Mouse (Mus musculus) MN1 (cell line): Measurements from ENCODE around the gene Kcnj10.

Source experiments
- DNase-seq: peaks from one replicate; pipeline ENCODE4 v3.0.0-alpha.2; 2016; ENCODE audit warnings: low spot score

Kcnj10 gene

DNA sequence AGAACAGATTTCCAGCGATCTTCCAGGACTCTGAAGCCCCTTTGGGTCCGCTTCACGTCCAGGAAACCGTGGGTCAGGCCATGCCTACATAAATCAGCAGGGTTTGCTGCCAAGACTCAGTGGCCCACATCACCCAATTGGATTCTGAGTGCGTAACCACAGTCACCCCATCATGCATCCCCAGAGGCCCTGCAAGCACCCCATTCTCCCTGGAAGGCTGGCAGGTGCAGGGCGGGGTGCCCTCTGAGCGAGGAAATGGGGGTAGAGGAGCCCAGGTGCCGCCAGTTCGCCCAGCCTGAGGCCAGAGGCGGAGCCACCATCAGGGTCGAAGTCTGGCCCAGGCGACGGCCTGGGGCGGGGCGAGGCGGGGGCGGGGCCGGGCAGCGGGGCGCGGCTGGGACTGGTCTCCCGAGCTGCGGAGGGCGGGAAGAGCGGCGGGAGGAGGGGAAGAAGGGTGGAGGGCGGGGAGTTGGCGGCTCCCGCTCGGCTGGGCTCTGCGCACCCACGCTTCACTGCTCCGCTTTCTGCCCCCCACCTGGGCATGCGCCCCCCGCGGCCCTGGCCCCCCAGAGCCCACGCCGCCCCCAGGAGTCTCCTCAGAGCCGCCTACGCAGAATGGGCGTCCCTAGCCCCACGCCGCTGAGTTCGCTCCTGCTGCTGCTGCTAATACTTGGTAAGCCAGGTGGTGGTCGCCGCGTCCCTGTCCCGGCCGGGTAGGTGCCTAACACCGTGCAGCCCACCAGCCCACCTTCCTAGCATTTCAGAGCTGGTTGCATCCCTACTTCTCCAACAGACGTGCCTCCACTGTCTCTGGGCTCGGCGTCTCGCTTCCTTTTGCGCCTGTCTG is 28.9 kb upstream of the Kcnj10 start:
- peak; percentile 92 for DNase-seq

DNA sequence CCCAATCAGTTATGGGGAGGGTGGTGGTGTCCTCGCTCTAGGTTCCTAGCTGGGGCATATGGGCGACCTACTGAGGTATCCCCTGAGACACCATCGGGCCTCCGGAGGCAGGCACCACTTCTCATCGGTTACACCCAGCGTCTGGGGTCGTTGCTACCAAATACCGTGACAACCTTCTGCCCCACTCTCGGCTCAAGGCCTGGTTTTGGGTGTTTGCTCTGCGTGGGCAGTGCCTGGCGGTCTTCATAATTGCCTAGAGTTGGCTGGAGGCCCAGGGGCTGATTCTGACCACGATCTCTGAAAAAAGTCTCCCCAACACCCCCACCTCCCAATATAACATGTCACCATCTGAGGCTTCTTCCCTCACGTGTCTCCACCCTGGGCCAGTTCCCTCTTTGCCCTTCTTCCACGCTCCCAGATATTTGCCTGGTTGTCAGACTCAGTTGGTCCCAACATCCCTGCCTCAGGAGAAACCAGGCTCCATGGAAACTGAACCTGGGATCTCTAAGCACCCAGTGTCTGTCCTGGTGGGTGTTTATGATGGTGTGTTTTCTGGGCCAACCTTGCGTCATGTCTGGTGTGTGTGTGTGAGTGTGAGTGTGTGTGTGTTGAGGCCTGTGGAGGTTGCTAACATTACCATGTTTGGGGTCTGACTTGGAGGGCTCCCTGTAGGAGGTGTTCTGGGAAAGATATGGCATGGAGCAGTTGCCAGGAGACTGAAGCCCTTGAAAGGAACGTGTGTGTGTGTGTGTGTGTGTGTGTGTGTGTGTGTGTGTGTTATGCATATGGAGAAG is 28.0 kb upstream of the Kcnj10 start:
- DNase-seq = peak; percentile 66

DNA sequence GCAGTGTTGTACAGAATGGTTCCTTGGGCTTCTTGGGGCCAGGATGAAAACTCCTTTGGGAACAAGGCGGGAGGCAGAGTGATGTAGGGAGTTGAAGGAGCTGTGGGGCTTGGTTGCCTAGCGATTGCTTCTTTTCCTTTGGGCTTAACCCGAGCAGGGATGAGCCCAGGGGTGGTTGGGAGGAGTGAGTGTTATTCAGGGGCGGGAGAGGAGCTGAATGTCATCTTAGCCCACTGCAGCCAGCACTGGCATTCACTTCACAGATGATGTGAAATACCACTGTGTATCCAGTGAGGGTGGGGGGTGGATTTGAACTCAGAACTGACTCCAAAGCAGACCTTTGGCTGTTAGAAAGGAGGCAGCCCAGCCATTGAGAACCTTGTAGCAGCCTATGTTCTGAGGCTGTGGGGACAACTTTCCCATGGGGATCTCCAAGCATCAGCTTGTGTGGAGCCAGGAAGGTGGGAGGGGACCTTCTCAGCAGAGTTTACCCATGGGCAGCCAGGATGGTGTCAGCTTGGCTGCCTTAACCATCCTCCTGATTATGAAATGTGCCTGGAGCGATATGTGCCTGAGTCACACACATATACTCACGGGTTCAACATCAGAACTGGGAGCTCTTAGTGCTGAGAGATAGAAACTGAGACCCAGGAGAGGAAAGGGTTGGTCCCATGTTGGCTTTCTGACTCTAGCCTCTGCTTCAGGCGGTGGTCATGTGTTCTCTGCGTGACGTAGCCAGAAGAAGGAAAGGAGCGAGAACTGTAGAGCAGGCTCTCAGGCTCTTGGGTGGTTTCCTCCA is 27.2 kb upstream of the Kcnj10 start:
- DNase-seq = peak; percentile 32

DNA sequence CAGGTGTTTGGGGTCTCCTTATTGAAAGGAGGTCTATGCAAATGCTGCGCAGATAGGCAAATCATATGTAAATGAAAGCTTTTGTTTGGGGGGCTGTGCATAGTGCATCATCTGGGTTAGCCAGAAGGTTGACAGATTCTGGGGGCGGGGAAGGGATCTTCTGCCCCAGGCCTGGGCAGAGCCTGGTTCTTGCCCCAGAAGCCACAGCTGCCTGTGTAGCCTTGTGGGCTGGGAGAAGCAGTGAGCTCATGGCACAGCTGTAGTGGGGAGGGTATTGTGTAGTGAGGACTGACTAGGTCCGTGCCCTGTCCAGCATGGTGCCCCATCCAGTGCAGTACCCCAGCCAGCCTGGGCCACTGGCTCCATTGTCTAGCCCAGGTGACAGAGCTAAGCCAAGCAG is 26.1 kb upstream of the Kcnj10 start:
- DNase-seq = no peak

DNA sequence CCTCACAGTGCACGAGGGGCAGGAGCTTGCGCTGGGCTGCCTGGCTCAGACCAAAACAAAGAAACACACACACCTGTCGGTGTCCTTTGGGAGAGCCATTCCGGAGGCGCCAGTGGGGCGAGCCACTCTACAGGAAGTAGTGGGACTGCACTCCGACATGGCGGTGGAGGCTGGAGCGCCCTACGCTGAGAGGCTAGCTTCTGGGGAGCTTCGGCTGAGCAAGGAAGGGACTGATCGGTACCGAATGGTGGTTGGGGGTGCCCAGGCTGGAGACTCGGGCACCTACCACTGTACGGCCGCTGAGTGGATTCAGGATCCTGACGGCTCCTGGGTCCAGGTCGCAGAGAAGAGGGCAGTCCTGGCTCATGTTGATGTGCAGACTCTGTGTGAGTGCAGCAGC is 23.6 kb upstream of the Kcnj10 start:
- DNase-seq = no peak

DNA sequence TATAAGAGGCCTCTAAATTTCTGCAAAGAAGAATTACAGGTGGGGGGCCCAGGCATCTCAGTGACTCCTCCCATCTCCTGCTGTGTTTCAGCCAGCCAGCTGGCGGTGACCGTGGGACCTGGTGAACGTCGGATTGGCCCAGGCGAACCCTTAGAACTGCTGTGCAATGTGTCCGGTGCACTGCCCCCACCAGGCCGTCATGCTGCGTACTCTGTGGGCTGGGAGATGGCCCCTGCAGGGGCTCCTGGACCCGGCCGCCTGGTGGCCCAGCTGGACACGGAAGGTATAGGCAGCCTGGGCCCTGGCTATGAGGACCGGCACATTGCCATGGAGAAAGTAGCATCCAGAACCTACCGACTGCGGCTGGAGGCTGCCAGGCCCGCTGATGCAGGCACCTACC is 23.1 kb upstream of the Kcnj10 start:
- DNase-seq = no peak

DNA sequence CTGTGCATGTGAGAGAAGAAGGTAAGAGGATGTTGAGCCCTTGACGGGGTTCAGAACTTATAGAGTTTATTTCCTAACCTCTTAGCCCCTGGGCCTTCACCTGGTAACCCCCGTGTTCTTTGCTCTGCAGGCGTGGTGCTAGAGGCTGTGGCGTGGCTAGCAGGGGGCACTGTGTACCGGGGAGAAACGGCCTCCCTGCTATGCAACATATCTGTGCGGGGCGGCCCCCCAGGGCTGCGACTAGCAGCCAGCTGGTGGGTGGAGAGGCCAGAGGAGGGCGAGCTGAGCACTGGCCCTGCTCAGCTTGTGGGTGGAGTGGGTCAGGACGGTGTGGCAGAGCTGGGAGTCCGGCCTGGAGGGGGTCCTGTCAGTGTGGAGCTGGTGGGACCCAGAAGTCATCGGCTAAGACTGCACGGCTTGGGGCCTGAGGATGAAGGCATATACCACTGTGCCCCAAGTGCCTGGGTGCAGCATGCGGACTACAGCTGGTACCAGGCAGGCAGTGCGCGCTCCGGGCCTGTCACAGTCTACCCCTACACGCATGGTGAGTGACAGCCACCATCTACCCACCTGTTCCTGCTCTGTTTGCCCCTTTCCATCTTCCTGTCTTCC is 22.5 kb upstream of the Kcnj10 start:
- no peak for DNase-seq

DNA sequence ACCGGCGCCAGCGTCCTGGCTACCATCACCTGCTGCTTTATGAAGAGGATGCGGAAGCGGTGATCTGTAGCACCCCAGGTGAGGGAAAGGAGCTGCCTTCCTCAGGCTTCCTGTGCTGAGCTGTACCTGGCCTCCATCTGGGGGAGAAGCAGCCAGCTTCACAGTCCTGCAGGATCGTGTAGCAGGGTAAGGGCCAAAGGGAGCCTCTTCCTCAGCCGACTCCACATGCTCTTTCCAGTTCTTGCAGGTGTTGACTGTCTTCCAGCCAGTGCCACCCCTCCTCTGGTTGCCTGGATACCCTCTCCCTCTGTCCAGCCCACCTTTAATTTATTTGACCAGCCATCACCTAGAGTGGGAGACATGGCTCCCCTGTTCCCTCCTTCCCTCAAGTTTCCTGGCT is 21.7 kb upstream of the Kcnj10 start:
- DNase-seq = no peak

DNA sequence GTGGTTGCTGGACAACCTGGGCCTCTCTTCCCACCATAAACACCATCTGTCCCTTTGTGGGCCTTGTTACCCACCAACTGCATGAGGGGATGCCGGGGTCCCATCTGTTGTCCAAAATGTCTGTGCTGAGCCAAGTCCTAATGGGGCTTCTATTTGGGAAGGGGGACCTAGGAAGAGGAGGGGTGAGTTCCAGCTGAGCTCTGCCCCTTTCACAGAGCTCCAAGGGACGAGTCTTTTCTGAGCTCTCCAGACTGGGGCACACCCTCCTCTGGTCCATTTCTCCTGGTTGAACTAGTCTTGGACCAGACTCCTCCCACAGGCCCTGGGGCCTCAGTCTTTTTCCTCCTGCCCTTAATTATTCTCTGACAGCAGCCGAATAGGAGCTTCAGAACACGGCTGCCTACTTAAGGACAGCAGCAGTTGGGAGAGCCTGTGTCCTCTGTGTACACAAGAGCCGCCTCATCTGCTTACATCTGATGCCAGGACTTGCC is 21.0 kb upstream of the Kcnj10 start:
- DNase-seq = no peak

DNA sequence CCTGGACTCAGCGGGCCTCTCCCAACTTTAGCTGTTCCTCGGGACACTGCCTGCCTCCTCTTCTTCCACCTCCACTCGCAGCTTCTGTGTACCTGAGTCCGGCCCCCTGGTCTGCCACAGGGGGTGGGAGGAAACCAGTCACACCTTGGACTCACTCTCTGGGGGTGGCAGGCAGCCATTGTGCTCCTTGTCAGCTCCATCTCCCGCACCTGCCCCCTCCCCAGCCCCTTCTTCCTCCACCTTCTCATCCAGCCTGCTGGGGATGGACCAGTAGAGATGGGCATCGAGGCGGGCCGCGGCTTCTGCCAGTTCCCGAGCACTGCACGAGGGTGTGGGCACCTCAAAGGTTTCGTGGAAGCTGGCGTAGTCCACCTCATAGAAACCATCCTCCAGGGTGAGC is 18.3 kb upstream of the Kcnj10 start:
- DNase-seq = no peak

DNA sequence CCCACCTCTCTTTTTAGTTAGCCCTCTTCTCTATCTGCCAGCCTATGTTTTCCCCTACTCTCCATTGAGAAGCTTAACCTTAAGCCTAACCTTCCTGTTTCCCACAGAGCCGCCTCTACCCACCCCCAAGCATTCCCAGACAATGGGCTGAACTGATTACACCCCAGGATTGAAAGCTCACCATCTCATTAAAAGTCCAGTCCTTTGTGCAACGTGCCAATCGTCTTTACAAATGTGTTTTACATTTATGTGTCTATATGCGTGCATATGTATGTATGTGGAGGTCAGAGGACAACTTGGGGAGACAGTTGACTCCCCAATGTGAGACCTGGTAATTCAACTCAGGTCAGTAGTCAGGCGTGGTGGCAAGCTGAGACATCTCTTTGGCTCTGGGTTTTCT is 17.7 kb upstream of the Kcnj10 start:
- no peak for DNase-seq

DNA sequence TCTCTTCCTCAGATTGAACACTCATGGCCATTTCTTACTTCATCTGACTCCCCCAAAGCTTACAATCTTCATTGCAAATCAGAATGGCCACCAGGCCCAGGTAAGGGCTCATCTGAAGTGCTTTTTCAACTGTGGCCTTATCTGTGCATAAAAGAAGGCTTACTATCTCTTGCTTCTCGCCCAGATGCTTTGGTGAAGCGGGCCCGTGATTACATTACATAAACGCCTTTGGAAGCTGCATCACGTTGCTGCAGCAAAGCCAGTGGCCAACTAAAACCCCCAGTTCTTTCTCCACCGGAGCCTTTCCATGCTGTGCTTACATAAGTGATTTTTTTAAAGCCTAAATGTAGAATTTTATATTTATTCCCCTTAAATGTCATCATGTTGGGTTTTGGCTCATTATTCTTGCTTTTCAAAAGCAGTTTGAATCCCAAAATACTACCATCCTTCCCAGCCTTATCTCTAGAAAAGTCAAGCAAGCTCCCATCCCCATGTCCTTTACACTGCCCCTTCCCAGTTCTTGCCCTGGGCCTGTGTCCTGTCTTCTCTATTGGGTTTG is 17.1 kb upstream of the Kcnj10 start:
- DNase-seq = no peak

DNA sequence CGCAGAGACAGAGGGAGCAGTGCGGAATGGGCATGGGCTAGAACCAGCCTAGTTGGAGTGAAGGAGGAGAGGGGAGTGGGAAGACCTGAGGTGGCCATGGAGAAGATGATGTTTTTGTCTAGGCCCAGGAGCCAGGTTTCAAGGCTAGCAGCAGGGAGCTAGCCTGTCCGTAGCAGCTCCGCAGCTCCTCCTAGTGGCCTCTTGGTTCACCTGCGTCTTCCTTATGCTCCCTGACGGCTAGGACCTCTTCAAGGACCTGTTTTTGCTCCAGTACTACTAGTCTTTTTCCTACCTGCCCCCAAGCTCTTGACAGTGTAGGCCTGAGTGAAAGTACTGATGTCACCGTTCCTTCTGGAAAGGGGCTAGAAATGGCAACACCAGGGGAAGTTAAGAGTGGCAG is 16.3 kb upstream of the Kcnj10 start:
- peak; percentile 82 for DNase-seq

DNA sequence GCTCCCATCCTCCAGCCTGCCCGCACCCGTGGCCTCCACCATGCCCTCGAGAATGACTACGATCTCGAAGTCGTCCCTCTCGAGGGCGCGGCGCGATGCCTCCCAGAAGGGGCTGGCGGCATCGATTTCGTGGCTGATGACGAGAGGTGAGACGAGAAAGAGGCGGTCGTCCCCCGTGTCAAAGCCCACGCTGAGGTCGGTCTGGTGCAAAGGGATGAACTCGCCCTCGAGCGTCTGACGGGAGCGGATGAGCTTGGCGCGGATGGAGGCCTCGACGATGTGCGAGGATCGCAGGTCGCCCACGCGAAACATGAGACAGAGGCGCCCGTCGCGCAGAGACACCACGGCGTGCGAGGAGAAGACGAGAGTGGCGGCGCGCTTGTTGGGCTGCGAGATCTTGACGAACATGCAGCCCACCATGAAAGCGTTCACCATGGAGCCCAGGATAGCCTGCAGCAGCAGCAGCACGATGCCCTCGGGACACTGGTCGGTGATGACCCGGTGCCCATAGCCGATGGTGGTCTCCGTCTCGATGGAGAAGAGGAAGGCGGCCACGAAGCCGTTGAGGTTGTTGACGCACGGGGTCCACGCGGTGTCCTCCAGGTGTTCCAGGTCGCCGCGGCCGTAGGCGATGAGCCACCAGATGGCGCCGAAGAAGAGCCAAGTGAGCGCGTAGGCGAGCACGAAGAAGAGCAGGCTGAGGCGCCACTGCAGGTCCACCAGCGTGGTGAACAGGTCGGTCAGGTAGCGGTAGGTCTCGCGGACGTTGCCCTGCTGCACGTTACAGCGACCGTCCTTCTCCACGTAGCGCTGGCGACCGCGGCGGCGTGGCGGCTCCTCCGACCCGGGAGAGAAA is 15.1 kb upstream of the Kcnj10 start:
- no peak for DNase-seq

DNA sequence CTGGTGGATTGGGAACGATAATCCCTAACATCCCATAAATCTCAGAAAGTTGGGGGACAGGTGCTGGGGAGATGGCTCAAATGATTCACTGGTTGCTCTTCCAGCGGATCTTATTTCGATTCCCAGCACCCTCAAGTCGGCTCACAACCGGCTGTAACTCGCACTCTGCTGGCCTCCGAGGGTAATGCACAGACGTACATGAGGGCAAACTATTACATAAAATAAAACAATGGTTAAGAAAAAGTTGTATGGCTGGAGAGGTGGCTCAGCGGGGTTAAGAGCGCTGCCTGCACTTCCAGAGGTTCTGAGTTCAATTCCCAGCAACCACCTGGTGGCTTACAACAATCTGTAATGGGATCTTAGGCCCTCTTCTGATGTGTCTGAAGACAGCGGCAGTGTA is 14.3 kb upstream of the Kcnj10 start:
- DNase-seq = no peak

DNA sequence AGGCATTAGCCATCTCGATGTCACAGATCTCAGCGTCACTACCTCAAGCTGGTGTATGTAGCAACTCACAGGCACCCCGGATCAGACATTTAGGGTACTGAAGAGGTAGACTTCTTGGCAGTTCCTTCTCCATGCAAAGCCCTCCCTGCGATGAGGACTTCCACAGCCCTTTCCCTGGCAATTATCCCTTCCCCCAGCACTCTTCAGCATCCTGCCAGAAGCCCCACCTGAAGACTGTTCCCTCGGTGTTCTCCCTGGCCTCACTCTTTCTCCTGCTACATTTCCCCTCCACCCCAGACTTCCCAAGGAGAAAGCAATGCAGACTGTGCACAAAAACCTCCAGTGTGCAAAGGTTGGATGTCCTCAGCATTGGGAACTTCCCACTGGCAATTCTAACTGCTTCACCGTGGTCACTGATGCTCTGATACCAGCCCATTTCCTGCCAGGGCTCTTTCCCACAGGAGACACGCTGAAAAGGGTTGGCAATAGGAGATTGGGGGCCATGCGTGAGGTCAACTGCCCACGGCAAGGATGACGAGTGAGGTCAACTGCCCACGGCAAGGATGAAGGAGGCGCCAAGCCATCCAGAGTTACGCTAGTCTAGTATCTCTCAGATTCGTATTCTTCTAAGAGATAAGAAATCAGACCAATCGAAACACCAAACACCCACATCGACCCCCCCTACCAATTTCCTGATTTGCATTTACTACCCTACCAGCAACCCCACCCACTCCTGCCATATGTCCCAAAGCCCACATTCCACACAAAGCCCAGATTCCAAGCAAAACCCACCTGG is 13.6 kb upstream of the Kcnj10 start:
- no peak for DNase-seq

DNA sequence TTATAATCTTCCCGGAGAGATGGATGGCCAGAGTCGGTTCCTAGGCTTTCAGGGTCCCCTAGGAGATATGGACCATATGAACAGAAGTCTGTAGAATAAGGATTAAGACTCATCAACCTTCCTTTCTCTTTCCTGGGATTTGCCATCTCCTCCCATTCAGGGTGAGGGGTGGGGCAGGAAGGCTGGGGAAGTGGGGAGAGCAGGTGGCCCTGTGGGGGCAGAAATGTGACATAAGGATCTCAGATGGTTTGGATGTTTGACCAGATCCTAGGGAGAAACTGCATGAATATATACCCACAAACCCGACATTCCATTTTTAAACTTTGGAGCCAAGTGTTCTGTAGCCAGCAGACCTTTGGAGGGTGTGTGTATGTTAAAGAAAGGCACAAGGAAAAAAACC is 13.0 kb upstream of the Kcnj10 start:
- no peak for DNase-seq

DNA sequence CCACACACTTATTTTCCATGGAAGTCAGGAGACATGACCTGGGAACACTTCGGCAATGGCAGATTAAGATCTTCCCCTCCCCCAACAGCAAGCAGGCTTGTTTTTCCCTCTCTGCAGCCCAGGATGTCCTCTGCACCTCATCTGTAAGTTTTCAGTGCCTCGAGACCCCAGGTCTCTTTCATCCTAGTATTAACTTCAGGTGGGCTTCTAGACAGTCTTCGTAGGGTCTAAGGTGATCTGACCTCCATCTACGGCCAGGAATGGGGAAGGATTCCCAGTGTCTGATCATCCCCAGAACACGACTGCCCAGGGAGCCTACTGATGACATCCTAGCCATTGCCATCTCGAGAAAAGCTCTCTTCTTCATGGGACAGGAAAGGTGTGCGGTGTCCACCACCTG is 12.5 kb upstream of the Kcnj10 start:
- DNase-seq = no peak

DNA sequence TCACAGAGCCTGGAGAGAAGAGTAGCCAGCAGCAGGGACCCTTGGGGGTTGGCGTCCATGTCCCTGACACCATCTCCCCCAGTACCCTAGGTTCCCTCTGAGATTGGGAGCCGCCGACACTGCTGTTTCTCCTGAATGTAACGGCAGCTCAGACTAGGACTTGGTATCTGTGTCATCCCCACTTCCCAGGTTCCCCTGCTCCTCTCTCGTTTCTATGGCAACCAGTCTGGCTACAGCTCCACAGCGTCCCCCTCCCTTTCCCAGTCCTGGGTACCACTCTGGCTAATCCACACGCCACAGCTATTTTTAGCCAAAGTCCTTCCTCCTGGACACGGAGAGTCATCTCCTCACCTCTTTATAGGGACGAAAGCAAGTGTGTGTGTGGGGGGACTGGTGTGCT is 11.9 kb upstream of the Kcnj10 start, which contains the start of gene Kcnj9:
Kcnj9 (minus strand) TSS at position 188 of the 400 bp plus-strand sequence.
- DNase-seq = peak; percentile 77

DNA sequence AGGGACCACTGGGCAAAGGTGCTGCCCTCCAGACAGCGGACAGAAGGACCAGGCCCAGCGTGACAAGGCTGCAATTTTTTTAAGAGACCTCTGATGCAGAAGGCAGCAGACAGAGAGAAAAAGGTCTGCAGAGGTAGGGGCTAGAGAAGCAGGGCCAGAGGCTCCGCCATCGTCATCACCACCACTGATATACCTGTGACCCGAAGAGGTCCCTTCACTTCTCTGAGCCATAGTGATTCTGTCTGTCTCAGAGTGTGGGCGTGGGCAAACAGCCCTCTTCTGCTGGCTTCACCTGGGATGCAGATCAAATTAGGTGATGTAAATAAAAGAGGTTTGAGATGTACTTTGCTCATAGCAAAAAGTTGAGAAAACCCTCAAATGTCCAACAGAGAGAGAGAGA is 11.4 kb upstream of the Kcnj10 start:
- DNase-seq = no peak
